Mouse (Mus musculus): Measurements from ENCODE around the gene Dmgdh. TPM values are rescaled to one million over a fixed set of nuclear protein-coding genes. Genes with fewer than 3 reads are reported as not detected.

Gene Dmgdh
- total RNA-seq, 1 experiment = 2.1 TPM

- no peaks in the 10 kb centered on the region for H3K4me1 ChIP-seq (ENCODE audit: control insufficient read depth in 2 of 2, insufficient read depth in 2 of 2, low read length in 2 of 2, poor library complexity in 1 of 2)
- no peak for TF ChIP-seq ZNF384 (IDR thresholded peaks at IDR 0.05; ENCODE audit: low read depth, low read length)
- no peak for TF ChIP-seq CHD2 (IDR thresholded peaks at IDR 0.05; ENCODE audit: low read depth, low read length)
- no peak for TF ChIP-seq MAFK (IDR thresholded peaks at IDR 0.05; ENCODE audit: insufficient read depth, low read depth, low read length)
- TF ChIP-seq HCFC1 (IDR thresholded peaks at IDR 0.05; ENCODE audit: borderline replicate concordance, insufficient read depth, low read length) = no peak
- in situ Hi-C loops (cut with MboI; ENCODE audit: low sequenced_read_pairs in 2 of 2, unreplicated experiment in 2 of 2) = no loop called here
- DNase-seq (ENCODE audit: low read depth, low spot score) = no peak
- H3K9ac ChIP-seq (ENCODE audit: insufficient read depth, low read depth, low read length, poor library complexity, severe bottlenecking) = no peak overlapping the region
- no peaks in the 10 kb centered on the region for H3K36me3 ChIP-seq (ENCODE audit: control insufficient read depth, insufficient read depth, low read length, poor library complexity, severe bottlenecking)
- H3K4me3 ChIP-seq (ENCODE audit: insufficient read depth in 1 of 2, low read depth in 1 of 2, low read length in 2 of 2, poor library complexity in 1 of 2, severe bottlenecking in 1 of 2) = no peak overlapping the region
- H3K27ac ChIP-seq (ENCODE audit: insufficient read depth, low read depth, low read length, poor library complexity, severe bottlenecking) = no peak overlapping the region
- H3K9me3 ChIP-seq (ENCODE audit: control insufficient read depth, insufficient read depth, low read depth, low read length) = no peaks in the 10 kb centered on the region
These were observed 47.7 kb downstream of the Dmgdh start for GRCm38 (mm10) chr13:93721916-93722315.

DNA sequence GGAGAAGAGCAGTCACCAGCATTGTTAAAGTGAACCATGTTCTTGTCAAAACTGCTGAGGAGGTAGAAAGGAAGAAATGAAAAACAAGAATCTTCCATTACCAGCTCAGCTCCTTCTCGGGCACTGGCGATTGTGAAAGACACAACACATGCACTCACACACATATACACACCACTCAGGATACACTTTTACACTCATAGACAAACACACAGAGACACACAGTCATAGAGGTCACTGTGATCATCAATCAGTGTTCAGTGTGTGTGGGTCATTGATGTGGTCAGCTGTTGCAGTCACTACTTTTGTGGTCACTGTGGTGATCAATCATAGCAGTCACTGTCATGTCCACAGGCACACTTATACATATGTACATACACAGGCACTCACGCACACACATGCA lies 49.2 kb downstream of the Dmgdh start:
- Histone ChIP-seq H3K9ac (ENCODE audit: insufficient read depth, low read depth, low read length, poor library complexity, severe bottlenecking) (no peak overlapping the region), H3K27ac (ENCODE audit: insufficient read depth, low read depth, low read length, poor library complexity, severe bottlenecking) (no peak overlapping the region), H3K4me3 (ENCODE audit: insufficient read depth in 1 of 2, low read depth in 1 of 2, low read length in 2 of 2, poor library complexity in 1 of 2, severe bottlenecking in 1 of 2) (no peak overlapping the region), H3K9me3 (ENCODE audit: control insufficient read depth, insufficient read depth, low read depth, low read length) (no peaks in the 10 kb centered on the region), H3K36me3 (ENCODE audit: control insufficient read depth, insufficient read depth, low read length, poor library complexity, severe bottlenecking) (no peaks in the 10 kb centered on the region), H3K4me1 (ENCODE audit: control insufficient read depth in 2 of 2, insufficient read depth in 2 of 2, low read length in 2 of 2, poor library complexity in 1 of 2) (peaks cover 0 to 2% of the 10 kb centered on the region in 2 experiments; a peak in 1 of 4 replicates)
- no peak for TF ChIP-seq ZC3H11A (IDR thresholded peaks at IDR 0.05; ENCODE audit: borderline replicate concordance, low read depth, low read length)
- no peak for TF ChIP-seq HCFC1 (IDR thresholded peaks at IDR 0.05; ENCODE audit: borderline replicate concordance, insufficient read depth, low read length)
- TF ChIP-seq MAFK (IDR thresholded peaks at IDR 0.05; ENCODE audit: insufficient read depth, low read depth, low read length) = no peak
- no peak for TF ChIP-seq ZNF384 (IDR thresholded peaks at IDR 0.05; ENCODE audit: low read depth, low read length)
- no peak for TF ChIP-seq CHD2 (IDR thresholded peaks at IDR 0.05; ENCODE audit: low read depth, low read length)
- no peak for DNase-seq (ENCODE audit: low read depth, low spot score)
- in situ Hi-C loops (cut with MboI; ENCODE audit: low sequenced_read_pairs in 2 of 2, unreplicated experiment in 2 of 2) = no loop called here

GRCm38 (mm10) chr13:93724206-93724605 lies 50.0 kb downstream of the Dmgdh start:
- H3K4me3 ChIP-seq (ENCODE audit: insufficient read depth in 1 of 2, low read depth in 1 of 2, low read length in 2 of 2, poor library complexity in 1 of 2, severe bottlenecking in 1 of 2) = no peak overlapping the region
- H3K9ac ChIP-seq (ENCODE audit: insufficient read depth, low read depth, low read length, poor library complexity, severe bottlenecking) = no peak overlapping the region
- no peak for DNase-seq (ENCODE audit: low read depth, low spot score)
- H3K27ac ChIP-seq (ENCODE audit: insufficient read depth, low read depth, low read length, poor library complexity, severe bottlenecking) = no peak overlapping the region
- H3K4me1 ChIP-seq (ENCODE audit: control insufficient read depth in 2 of 2, insufficient read depth in 2 of 2, low read length in 2 of 2, poor library complexity in 1 of 2) = peaks cover 0 to 2% of the 10 kb centered on the region in 2 experiments; a peak in 1 of 4 replicates
- TF ChIP-seq CHD2 (IDR thresholded peaks at IDR 0.05; ENCODE audit: low read depth, low read length) = no peak
- peak; percentile 22; the same call in 1 of the 2 replicates for TF ChIP-seq ZC3H11A (IDR thresholded peaks at IDR 0.05; ENCODE audit: borderline replicate concordance, low read depth, low read length)
- 0 out of 2 replicates have a peak, but pooled peaks have one; percentile 5 for TF ChIP-seq ZNF384 (IDR thresholded peaks at IDR 0.05; ENCODE audit: low read depth, low read length)
- no peaks in the 10 kb centered on the region for H3K36me3 ChIP-seq (ENCODE audit: control insufficient read depth, insufficient read depth, low read length, poor library complexity, severe bottlenecking)
- in situ Hi-C loops (cut with MboI; ENCODE audit: low sequenced_read_pairs in 2 of 2, unreplicated experiment in 2 of 2) = no loop called here
- no peaks in the 10 kb centered on the region for H3K9me3 ChIP-seq (ENCODE audit: control insufficient read depth, insufficient read depth, low read depth, low read length)

- H3K27ac ChIP-seq (ENCODE audit: insufficient read depth, low read depth, low read length, poor library complexity, severe bottlenecking) = no peak overlapping the region
- no peak for DNase-seq (ENCODE audit: low read depth, low spot score)
- in situ Hi-C loops (cut with MboI; ENCODE audit: low sequenced_read_pairs in 2 of 2, unreplicated experiment in 2 of 2) = no loop called here
These were observed 61.0 kb downstream of the Dmgdh start for GRCm38 (mm10) chr13:93735131-93735636.

GRCm38 (mm10) chr13:93744118-93744517 lies 69.9 kb downstream of the Dmgdh start:
- H3K9ac ChIP-seq (ENCODE audit: insufficient read depth, low read depth, low read length, poor library complexity, severe bottlenecking) = no peak overlapping the region
- no peak overlapping the region for H3K4me3 ChIP-seq (ENCODE audit: insufficient read depth in 1 of 2, low read depth in 1 of 2, low read length in 2 of 2, poor library complexity in 1 of 2, severe bottlenecking in 1 of 2)
- no peak for DNase-seq (ENCODE audit: low read depth, low spot score)
- no peak overlapping the region for H3K27ac ChIP-seq (ENCODE audit: insufficient read depth, low read depth, low read length, poor library complexity, severe bottlenecking)
- TF ChIP-seq ZNF384 (IDR thresholded peaks at IDR 0.05; ENCODE audit: low read depth, low read length) = no peak
- no peak for TF ChIP-seq MAFK (IDR thresholded peaks at IDR 0.05; ENCODE audit: insufficient read depth, low read depth, low read length)
- TF ChIP-seq ZC3H11A (IDR thresholded peaks at IDR 0.05; ENCODE audit: borderline replicate concordance, low read depth, low read length) = no peak
- TF ChIP-seq HCFC1 (IDR thresholded peaks at IDR 0.05; ENCODE audit: borderline replicate concordance, insufficient read depth, low read length) = no peak
- no peak for TF ChIP-seq CHD2 (IDR thresholded peaks at IDR 0.05; ENCODE audit: low read depth, low read length)
- H3K36me3 ChIP-seq (ENCODE audit: control insufficient read depth, insufficient read depth, low read length, poor library complexity, severe bottlenecking) = no peaks in the 10 kb centered on the region
- no peaks in the 10 kb centered on the region for H3K9me3 ChIP-seq (ENCODE audit: control insufficient read depth, insufficient read depth, low read depth, low read length)
- H3K4me1 ChIP-seq (ENCODE audit: control insufficient read depth in 2 of 2, insufficient read depth in 2 of 2, low read length in 2 of 2, poor library complexity in 1 of 2) = no peaks in the 10 kb centered on the region
- in situ Hi-C loops (cut with MboI; ENCODE audit: low sequenced_read_pairs in 2 of 2, unreplicated experiment in 2 of 2) = no loop called here

More at GRCm38 (mm10) chr13:93735131-93735636, 61.0 kb downstream of the Dmgdh start:
- no peak for TF ChIP-seq CHD2 (IDR thresholded peaks at IDR 0.05; ENCODE audit: low read depth, low read length)
- TF ChIP-seq ZNF384 (IDR thresholded peaks at IDR 0.05; ENCODE audit: low read depth, low read length) = no peak
- no peak for TF ChIP-seq ZC3H11A (IDR thresholded peaks at IDR 0.05; ENCODE audit: borderline replicate concordance, low read depth, low read length)
- TF ChIP-seq MAFK (IDR thresholded peaks at IDR 0.05; ENCODE audit: insufficient read depth, low read depth, low read length) = no peak
- no peak for TF ChIP-seq HCFC1 (IDR thresholded peaks at IDR 0.05; ENCODE audit: borderline replicate concordance, insufficient read depth, low read length)
- no peaks in the 10 kb centered on the region for H3K9me3 ChIP-seq (ENCODE audit: control insufficient read depth, insufficient read depth, low read depth, low read length)
- H3K4me3 ChIP-seq (ENCODE audit: insufficient read depth in 1 of 2, low read depth in 1 of 2, low read length in 2 of 2, poor library complexity in 1 of 2, severe bottlenecking in 1 of 2) = no peak overlapping the region
- no peaks in the 10 kb centered on the region for H3K36me3 ChIP-seq (ENCODE audit: control insufficient read depth, insufficient read depth, low read length, poor library complexity, severe bottlenecking)
- H3K9ac ChIP-seq (ENCODE audit: insufficient read depth, low read depth, low read length, poor library complexity, severe bottlenecking) = no peak overlapping the region
- no peaks in the 10 kb centered on the region for H3K4me1 ChIP-seq (ENCODE audit: control insufficient read depth in 2 of 2, insufficient read depth in 2 of 2, low read length in 2 of 2, poor library complexity in 1 of 2)
